Mouse (Mus musculus) gastrocnemius, postnatal 36 days (tissue): ENCODE results near the gene Dyx1c1. TPM values are rescaled to one million over a fixed set of nuclear protein-coding genes. Genes with fewer than 3 reads are reported as not detected.

Experiments
- DNase-seq, 2 experiments: peaks; one replicate each; pipeline ENCODE4 v3.0.0; 2022
- intact Hi-C: fragments of 180-260 bp; cut with DNase I; formaldehyde crosslinking; loops from one replicate; pipeline ENCODE4 v1.15.1; 2025
- long read RNA-seq, 2 experiments: library from polyadenylated mRNA; stranded (forward); transcript quantifications; one replicate each; pipeline ENCODE4 v2.0.0; 2021
- total RNA-seq, 2 experiments: library from RNA; stranded (reverse); gene quantifications; 2 replicates each; pipeline ENCODE4 v1.2.3; 2021

The Dyx1c1 gene
- under 1 TPM; 0.64 to 0.72 TPM for total RNA-seq
- long read RNA-seq, experiment 1, result 0 reads
- long read RNA-seq, experiment 2, partial matches to known transcripts, result 0 of 1 reads
- long read RNA-seq, experiment 2, other reads (novel, unspliced or antisense), result 1 of 1 reads

DNA sequence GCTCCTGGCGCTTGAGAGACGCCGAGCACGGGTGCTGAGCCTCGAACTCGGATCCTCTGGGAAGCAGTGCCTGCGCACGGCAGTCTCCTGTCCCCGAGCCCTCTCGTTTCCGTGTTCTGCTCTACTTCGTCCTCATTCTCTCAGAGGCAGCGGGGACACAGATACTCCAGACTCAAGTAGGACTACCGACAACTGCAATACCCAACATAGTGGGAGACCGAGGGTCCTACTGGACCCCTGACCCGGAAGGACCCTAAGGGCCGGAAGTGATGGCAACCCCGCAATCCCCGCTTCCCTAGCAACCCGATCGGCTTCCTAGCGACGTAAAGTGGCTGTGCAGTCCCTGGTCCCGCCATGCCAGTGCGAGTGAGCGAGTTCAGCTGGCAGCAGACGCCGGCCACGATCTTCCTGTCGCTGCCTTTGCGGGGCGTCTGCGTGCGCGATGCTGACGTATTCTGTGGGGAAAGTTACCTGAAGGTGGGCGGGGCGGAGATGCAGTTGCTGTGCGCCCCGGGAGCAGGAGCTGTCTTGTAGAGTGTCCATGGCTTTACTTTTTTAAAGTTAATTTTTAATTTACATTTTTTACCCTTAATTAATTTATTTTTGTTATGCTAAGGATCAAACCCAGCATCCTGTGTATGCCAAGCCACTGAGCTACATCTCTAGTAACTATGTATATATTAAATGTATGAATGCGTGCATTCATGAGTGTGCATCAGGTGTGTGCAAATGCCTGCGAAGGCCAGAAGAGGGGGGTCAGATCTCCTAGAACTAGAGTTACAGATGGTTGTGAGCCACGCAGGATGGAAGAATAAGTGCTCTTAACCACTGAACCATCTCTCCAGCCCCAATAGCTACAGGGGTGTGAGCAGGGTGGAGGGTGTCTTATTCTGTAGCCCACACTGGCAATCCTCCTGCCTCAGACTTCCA lies at the start of gene Dyx1c1, which contains the start of gene Gm44503:
Gene Dyx1c1 (plus strand): TSS at position 265 of the 930 bp plus-strand sequence.
Gene Gm44503 (plus strand): TSS at position 332 of the 930 bp plus-strand sequence.
- peak; percentile 49 to 54 for DNase-seq

DNA sequence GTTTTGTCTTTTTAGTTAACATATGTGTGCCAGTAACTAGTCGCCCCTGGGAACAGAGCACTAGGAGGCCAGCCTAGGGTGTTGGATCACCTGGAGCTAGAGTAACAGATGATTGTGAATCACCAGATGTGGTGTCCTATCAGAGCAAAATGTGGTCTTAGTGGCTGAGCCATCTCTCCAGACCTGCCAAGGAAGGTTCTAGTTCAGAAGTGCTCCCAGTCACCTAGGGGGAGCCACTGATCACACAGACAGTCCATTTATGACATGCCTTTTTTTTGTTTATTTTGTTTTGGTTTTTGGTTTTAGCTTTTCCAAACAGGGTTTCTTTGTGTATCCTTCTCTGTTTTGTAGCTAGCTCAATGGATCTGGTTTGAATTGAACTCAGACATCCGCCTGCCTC lies 47.2 kb upstream of the Dyx1c1 start:
- intact Hi-C loops, result no loop called here
- DNase-seq, result no peak

More for the DNA sequence above, at the start of gene Dyx1c1, which contains the start of gene Gm44503:
- intact Hi-C loops, result no loop called here

DNA sequence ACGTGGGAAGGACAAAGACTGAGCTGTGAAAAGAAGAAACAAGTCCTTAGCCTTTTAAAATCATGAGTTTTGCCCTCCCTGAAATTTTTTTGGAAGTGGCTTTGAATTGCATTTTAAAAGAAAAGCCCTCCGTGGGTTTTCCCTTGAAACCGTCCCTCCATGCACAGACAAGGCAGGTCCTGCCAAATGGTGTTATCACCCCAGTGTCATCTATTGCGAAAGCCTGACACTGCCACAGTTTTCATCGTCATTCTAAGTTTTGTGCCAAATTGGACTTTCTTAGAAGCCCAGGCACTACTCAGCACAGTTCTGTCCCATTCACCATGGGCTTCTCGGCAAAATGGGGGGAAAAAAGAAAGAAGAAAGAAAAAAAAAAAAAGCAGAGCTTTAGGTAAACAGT lies 45.0 kb upstream of the Dyx1c1 start:
- no peak for DNase-seq
- intact Hi-C loops, result no loop called here

DNA sequence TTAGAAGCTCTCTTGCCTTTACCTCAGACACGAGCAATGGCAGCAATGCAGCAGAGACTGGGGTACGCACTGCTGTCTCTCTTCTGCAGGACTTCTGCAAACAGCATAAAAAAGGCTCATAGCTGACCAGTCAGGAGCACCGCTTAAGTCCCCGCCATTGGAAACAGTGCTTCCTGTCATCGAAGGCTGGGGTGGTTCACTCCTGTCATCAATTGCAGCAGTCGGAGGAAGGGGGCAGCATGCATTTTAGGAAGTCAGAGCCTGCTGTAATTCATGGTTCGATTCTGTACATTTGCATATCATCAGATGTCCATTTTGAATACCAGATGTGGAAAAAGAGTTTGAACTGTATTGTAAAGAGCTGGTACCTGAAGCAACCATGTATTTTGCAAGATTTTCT lies 42.9 kb upstream of the Dyx1c1 start:
- DNase-seq, result no peak
- intact Hi-C loops, result no loop called here

DNA sequence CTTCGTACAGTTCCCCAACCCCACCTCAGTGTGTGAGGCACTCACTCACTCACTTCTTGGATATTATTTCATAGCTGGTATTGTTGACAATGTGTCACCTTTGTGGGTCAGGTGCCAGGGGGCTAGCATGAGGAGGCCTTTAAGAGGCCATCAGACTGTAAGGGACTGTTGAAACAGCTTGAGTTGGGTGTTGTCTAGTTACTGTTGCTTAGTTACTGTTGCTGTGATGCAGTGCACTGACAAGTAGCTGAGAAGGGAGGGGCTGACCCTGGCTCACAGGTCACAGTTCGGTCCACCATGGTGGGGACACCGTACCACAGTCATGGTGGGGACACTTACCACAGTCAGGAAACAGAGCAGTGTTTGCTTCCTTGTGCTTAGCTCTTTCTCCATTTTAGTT lies 35.5 kb upstream of the Dyx1c1 start:
- no peak for DNase-seq
- intact Hi-C loops, result no loop called here

DNA sequence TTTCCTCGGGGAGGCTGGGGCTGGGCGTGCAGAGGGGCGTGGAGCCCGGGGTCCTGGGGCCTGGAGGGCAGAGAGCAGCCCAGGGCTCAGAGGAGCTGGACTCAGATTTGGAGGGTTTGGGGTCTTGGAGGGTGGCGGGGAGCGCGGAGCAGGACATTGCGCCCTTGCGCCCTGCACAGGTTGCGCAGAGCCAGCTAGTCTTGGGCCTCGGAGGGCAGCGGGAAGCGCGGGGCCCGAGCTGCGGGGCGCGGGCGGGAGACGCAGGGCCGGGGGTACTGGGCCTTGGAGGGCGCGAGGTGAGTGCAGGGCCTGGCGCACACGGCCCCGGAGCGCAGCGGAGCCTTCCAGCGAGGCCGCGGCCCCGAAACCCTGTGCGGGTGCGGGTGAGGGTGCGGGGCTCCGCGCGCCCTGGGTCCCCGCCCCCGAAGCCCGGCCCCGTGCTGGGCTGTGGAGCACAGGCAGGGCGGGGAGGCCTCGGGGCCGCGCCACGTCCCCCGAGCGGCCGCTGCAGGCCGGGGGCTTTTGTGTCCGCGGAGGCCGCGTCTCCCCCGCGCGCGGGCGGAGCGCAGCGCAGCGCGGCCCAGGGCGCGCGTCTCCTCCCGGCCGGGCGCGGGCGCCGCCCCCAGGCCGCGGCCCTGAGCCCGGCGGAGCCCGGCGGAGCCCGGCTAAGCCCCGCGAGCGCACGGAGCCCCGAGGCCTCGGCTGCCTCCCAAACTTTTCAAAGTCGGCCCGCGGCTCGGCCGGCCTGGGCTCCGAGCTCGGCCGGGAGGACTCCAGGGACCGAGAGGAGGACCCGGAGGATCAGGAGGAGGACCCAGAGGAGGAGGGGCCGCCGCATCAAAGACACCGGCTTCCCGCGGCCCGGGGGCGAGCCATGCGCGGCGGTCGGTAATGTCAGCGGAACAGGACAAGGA lies 33.3 kb upstream of the Dyx1c1 start, which contains the start of gene Pygo1:
Gene Pygo1 (plus strand): TSS at position 625 of the 914 bp plus-strand sequence.
- peak; percentile 31 to 57 for DNase-seq
- intact Hi-C loops, result no loop called here

DNA sequence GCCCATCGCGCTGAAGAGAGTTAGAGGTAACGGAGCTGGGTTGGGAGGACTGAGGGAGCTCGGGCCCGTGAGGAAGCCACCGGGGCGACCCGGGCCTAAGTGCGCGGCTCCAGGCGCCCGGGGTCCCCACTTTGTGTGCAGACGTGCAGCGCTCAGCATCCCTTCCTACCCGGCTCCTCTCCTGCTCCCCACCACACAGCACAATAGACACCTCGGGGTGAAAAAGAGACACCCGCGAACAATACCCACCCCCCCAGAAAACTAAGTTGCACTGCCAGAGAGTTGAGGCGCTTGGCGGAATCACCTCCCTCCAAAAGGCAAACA lies 32.7 kb upstream of the Dyx1c1 start:
- no peak for DNase-seq
- intact Hi-C loops, result no loop called here

DNA sequence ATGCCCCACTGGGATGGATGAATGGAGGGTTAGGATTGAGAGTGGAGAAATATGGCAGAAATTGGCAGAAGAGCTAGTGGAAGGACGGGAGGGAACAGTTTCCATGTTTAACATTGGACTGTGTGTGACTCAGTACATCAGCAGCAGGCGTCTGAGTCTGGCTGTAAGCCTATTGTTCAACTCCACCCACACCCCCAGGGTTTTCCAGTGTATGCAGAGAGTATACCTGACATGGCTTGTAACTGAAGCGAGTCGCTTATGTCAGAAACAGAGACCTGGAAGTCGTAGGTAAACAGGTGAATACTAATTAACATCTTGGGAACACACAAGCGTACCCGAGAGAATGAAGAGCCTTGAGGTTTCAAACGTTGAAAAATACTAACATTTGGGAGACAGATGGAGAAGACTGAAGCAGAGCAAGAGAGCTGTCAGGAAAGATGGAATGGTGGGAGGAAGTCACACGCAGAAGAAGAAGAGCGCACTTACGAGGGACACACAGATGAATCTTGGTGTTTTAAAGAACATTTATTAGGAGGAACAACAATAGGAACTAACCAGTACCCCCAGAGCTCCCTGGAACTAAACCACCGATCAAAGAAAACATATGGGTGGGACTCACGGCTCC lies 27.3 kb upstream of the Dyx1c1 start:
- DNase-seq, result no peak
- intact Hi-C loops, result no loop called here

DNA sequence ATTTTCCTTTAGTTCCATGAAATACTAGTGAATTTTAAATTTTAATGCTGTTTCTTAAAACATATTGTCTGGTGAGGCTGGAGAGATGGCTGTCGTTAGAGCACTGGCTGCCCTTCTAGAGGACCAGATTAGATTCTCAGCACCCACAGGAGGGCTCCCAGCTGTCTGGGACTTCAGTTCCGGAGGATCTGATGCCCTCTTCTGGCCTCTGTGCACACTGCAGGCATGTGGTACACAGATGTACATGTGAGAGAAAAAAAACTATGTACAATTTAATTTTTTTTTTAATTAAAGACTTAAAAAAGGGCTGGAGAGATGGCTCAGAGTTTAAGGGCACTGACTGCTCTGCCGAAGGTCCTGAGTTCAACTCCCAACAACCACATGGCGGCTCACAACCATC lies 23.3 kb upstream of the Dyx1c1 start:
- DNase-seq, result no peak
- intact Hi-C loops, result no loop called here

DNA sequence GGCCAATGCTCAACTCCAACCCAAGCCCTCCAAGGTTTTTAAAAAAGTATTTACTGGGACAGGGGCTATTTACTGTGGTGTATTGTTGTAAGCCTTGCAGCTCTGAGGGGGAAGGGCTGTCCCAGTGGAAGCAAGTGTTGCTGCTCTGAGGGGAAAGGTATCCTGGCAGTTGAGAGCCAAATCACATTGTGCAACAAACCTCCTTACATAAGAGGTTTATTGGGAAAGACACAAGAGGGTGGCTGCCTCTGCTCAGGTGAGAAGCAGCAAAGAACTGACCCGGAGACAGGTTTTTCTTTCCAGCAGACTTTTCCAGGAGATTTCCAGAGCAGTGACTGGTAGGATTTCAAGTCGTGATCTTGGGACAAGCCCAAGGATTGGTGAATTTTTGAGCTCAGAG lies 22.3 kb upstream of the Dyx1c1 start:
- no peak for DNase-seq
- intact Hi-C loops, result no loop called here

DNA sequence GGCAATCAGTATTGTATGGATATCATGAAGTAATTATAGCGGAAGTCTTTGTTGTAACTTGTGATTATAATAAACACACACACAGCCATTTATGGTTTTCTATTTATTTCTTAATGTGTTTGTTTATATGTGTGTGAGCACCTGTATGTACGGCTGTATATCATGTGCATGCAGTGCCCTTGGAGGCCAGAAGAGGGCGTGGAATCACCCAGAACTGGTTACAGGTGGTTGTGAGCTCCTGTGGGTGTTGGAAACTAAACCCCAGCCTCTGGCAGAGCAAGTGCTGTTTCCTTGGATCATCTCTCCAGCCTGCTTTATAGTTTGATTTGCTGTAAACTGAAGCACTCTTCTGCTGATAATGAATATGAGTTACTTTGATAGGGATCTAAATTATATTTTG lies 15.2 kb upstream of the Dyx1c1 start:
- no peak for DNase-seq
- intact Hi-C loops, result no loop called here

DNA sequence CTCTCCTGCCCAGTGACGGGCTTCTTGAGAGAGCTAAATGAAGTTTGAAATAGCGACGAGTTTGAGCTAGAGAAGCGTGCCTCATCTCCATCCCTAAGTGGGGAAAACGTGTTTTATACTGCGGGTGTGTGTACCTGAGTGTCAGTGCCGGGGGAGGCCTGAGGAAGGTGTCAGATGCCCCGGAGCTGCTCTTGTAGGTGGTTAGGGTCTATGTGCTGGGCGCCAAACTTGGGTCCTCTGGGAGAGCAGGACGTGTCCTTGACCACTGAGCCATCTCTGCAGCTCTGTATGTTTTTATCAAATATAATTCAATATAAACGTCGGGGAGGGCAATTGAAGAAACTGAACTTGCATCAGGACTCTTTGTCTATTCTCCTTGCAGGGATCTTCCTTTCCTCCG lies 14.3 kb upstream of the Dyx1c1 start:
- intact Hi-C loops, result no loop called here
- DNase-seq, result no peak

DNA sequence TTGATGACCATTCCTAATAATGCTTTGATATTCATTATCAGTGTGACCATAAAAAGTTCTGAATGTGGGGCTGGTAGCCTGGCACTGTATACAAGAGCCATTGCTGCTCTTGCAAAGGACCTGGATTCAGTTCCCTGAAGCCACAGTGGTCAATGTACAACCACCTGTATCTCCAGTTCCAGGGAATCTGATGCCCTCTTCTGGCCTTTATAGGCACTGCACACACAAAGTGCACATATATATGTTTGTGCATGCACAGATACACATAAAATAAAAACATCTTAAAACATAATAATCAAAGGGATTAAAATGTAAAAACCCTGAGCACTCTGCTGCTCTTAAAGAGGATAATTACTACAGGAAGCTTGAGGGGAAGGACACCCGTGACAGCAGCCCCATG lies 11.6 kb upstream of the Dyx1c1 start:
- intact Hi-C loops, result no loop called here

DNA sequence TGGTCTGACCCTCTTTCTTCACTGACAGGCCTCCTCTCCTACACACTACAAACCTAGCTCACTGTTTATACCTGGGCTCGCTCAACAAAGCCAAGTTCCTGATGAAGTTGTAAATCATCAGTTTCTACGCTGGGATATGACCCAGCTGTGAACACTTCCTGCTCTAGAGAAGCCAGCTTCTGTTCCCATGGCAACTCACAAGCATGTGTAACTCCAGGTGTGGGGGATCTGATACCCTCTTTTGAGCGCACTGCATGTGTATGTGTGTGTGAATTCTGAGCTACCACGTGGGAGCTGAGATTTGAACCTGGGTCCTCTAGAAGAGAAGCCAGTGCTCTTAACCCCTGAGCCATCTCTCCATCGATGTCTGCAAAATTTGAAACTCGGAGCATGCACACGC lies 9.0 kb upstream of the Dyx1c1 start:
- no peak for DNase-seq
- intact Hi-C loops, result no loop called here

More for the DNA sequence above, 11.6 kb upstream of the Dyx1c1 start:
- no peak for DNase-seq

DNA sequence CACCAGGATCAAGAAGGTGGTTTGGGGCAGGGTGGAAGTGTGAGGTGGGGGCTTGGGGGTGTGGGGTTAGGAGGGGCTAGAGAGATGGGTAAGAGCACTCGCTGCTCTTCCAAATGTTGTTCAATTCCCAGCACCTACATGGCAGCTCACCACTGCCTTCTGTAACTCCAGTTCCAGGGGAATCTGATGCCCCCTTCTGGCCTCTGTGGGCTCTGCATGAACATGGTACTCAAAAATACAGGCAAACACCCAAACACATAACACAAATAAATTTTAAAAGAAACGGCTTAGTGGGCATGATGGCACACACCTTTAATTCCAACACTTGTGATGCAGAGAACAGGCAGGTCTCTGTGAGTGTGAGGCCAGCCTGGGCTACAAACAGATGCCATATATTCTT lies 3.8 kb upstream of the Dyx1c1 start:
- DNase-seq, result no peak
- intact Hi-C loops, result loop anchor here (5.0 kb wide), 1 partner anchor 62 kb away; no protein-coding TSS in a partner anchor

DNA sequence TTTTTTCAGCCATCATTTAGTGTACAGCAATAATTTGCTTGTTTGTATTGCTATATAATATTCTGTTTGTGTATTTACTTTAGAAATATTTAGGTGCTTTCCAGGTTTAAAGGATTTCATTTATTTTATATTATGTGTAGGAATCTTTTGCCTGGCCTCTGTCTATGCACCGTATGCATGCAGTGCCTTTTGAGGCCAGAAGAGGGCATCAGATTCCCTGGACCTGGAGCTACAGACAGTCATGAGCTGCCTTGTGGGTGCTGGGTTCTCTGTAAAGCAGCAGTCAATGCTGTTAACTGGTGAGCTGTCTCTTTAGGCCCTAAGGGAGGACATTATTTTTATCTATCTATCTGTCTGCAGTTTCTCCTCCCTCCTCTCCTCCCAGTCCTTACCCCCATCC lies 3.0 kb upstream of the Dyx1c1 start:
- no peak for DNase-seq
- intact Hi-C loops, result no loop called here

DNA sequence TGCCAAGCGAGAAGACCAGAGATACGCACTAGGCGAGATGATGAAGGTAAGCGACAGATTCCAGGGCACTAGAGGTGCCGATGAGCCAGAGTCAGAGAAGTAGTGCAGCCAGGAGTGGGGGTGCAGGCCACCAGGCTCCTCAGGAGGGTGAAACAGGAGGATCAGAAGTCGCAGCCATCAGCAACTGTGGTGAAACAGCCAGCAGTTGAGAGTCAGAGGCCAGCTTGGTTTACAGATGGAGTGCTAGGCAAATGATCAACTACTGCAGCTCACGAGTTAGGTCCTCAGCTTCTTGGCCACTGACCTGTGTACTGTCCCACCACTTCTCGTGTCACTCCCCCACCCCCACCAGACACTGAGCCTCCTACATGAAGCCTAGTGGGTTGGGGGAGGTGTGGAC lies 2.8 kb downstream of the Dyx1c1 start:
- DNase-seq, result no peak
- intact Hi-C loops, result no loop called here

DNA sequence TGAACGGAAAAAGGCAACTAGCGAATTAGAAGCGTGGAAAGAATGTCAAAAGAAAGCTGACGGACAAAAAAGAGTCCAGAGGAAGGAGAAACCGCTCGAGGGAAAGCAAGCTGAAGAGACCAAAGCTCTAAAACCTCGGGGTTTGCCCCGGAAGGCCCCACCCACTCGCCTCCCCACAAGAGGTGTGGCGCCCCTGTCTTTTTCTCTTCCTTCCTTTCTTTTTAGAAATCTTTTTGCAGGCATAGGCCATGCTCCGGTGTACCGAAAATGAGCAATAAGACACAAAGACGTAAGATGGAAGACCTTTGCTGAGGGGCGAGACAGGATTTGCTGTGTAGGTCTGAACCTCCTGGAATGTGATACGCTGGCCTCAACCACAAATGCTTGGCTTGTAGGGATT lies 3.4 kb downstream of the Dyx1c1 start:
- DNase-seq, result no peak
- intact Hi-C loops, result no loop called here

DNA sequence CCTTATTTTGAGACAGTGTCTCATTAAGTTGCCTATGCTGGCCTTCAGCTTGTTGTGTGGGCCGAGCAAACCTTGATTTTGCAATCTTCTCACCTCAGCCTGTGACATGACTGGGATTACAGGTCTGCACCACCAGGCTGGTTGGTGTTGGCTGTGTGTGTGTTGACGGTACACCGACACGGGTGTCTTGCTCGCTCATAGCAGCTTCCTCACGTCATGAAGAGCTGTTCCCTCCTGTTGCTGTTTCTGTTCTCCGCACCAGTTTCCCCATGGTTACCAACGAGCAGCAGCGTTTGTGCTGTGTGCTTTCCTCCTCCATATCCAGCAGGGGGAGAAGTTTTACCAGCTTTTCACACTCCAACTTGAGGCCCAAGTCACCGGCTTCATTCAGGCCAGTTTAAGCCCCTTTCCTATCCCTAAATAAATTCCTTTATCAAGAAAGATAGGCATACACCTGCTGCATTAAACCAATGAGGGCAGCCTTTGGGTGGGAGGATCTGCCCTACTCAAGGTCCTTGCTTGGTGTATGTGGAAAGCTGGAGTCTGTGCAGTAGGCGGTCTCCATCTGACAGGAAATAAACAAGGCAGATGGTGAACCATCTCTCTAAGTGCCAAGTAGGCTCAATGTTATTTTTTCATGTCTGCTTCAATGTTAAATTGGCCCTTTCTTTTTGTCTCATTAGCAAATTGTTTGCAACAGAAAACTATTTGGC lies 9.9 kb downstream of the Dyx1c1 start:
- intact Hi-C loops, result no loop called here

DNA sequence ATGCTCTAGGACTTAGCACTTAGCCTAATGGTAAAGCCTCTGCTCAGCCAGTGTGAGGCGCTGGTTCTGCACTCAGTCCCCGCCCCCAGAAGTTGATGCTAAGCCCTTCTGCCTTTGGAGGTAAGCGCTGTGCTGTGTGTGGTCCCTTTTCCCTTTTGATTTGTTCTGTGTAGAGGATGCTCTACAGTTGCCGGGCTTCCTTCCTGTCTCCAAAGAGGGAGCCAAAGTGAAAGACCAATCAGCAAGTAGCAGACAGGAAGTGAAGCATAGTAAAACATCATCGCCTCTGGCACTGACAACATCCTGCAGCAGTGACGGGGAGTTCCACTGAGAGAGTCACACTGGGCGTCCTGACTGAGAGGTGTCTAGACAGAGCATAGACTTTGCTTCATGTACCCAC lies 11.3 kb downstream of the Dyx1c1 start:
- DNase-seq, result no peak
- intact Hi-C loops, result loop anchor here (2.0 kb wide), 1 partner anchor 121 kb away; no protein-coding TSS in a partner anchor

More for the DNA sequence above, 9.9 kb downstream of the Dyx1c1 start:
- peak in 1 of 2 experiments; percentile 16 for DNase-seq
